Comparison of ENCODE assay signal across 16 mouse cellular contexts in genomic region chr3:138914626-138915288, GRCm38 (mm10).
A peak's percentile ranks its signal among the peaks of the same experiment; 100 is the strongest.
DNase-seq lines count a peak whose midpoint lies in the region; ATAC-seq lines count a peak whose summit lies in the region.
"Had no signal": no experiment of that assay in that cellular context is flagged by ENCODE, and none has a peak within 500 bp of the region (broad histone marks: within the 10 kb centered on the region; RNA-seq: fewer than 3 reads in every experiment).

No protein-coding gene starts in this region.

- no peaks in the 10 kb centered on the region for H3K4me1 ChIP-seq in kidney, embryonic 14.5 days (ENCODE audit: control insufficient read depth, insufficient read depth, low read length)
- peaks cover 6% of the 10 kb centered on the region; the same call in 1 of the 2 replicates for H3K4me1 ChIP-seq in embryonic facial prominence, embryonic 10.5 days
- H3K4me1 ChIP-seq in limb, embryonic 12.5 days (replicated peaks), result peaks cover 9% of the 10 kb centered on the region

- H3K9me3 ChIP-seq in kidney, embryonic 14.5 days (ENCODE audit: control insufficient read depth, low read length), result no peaks in the 10 kb centered on the region
- no peaks in the 10 kb centered on the region for H3K9me3 ChIP-seq in embryonic facial prominence, embryonic 10.5 days
- H3K9me3 ChIP-seq in limb, embryonic 12.5 days, result no peaks in the 10 kb centered on the region

- no peak overlapping the region for H3K27ac ChIP-seq in kidney, embryonic 14.5 days (ENCODE audit: low read depth, low read length)
- H3K27ac ChIP-seq in embryonic facial prominence, embryonic 10.5 days (replicated peaks), result no peak overlapping the region
- peak overlapping the region; percentile 50; the same call in 1 of the 2 replicates for H3K27ac ChIP-seq in limb, embryonic 12.5 days
- H3K27ac ChIP-seq: liver, embryonic 14.5 days had no signal

- H3K36me3 ChIP-seq in kidney, embryonic 14.5 days (ENCODE audit: control insufficient read depth, insufficient read depth, low read length), result no peaks in the 10 kb centered on the region
- no peaks in the 10 kb centered on the region for H3K36me3 ChIP-seq in embryonic facial prominence, embryonic 10.5 days (replicated peaks)
- H3K36me3 ChIP-seq in limb, embryonic 12.5 days, result no peaks in the 10 kb centered on the region

- no peak overlapping the region for H3K4me3 ChIP-seq in kidney, embryonic 14.5 days (ENCODE audit: low read length)
- no peak overlapping the region for H3K4me3 ChIP-seq in embryonic facial prominence, embryonic 10.5 days
- no peak overlapping the region for H3K4me3 ChIP-seq in limb, embryonic 12.5 days (replicated peaks)
- H3K4me3 ChIP-seq: erythroblast, embryonic 14.5 days had no signal

- ATAC-seq in frontal cortex, adult (ENCODE audit: low TSS enrichment), result peak; percentile 79
- ATAC-seq in kidney, embryonic 14.5 days (ENCODE audit: low FRiP score, low TSS enrichment), result no peak
- peak; percentile 58; the same call in 1 of the 2 replicates for ATAC-seq in limb, embryonic 12.5 days (ENCODE audit: insufficient number of reproducible peaks, insufficient read depth, low FRiP score, low TSS enrichment, low read depth)
- ATAC-seq: forebrain, embryonic 14.5 days; inflammation-experienced regulatory T-cells, adult 6 months; midbrain, embryonic 16.5 days had no signal

- H3K27me3 ChIP-seq in kidney, embryonic 14.5 days (ENCODE audit: control insufficient read depth, insufficient read depth, low read length), result no peaks in the 10 kb centered on the region
- H3K27me3 ChIP-seq in embryonic facial prominence, embryonic 10.5 days (replicated peaks; ENCODE audit: low read depth, poor library complexity, severe bottlenecking), result no peaks in the 10 kb centered on the region
- no peaks in the 10 kb centered on the region for H3K27me3 ChIP-seq in limb, embryonic 12.5 days

- H3K9ac ChIP-seq in kidney, embryonic 14.5 days (ENCODE audit: low read depth, low read length), result no peak overlapping the region
- no peak overlapping the region for H3K9ac ChIP-seq in limb, embryonic 12.5 days (replicated peaks)
- H3K9ac ChIP-seq: liver, embryonic 14.5 days had no signal

- DNase-seq in frontal cortex, postnatal 10 days (ENCODE audit: low spot score in 2 of 2), result no peak
- DNase-seq in kidney, postnatal 36 days, result peak; percentile 41 to 52
- DNase-seq in embryonic facial prominence, embryonic 10.5 days (ENCODE audit: low spot score), result peak; percentile 7
- DNase-seq in yolk sac, embryonic 10.5 days (ENCODE audit: low spot score), result no peak
- no peak for DNase-seq in natural killer cell, adult 2 months (ENCODE audit: low spot score in 2 of 2)
- DNase-seq: cerebellum, adult 11-12 months; cerebellum, postnatal 25 days; thymus, postnatal 14 days had no signal

- H3K4me2 ChIP-seq in kidney, embryonic 14.5 days (replicated peaks; ENCODE audit: low read depth, low read length), result no peak overlapping the region
- H3K4me2 ChIP-seq in limb, embryonic 12.5 days, result no peak overlapping the region

- WGBS in kidney, embryonic 14.5 days, result 53% methylated on average over 8 of the region's 8 CpGs
- 62% methylated on average over 8 of the region's 8 CpGs for WGBS in embryonic facial prominence, embryonic 10.5 days
- WGBS in limb, embryonic 12.5 days, result 44% methylated on average over 8 of the region's 8 CpGs

Comparison
In these comparisons a context has a peak if more than half of its experiments do, and no peak if none do; other contexts are left out.
1. DNase-seq: peak in kidney, postnatal 36 days (2 of 2) and embryonic facial prominence, embryonic 10.5 days (single experiment); none in frontal cortex, postnatal 10 days (0 of 2), yolk sac, embryonic 10.5 days (single experiment) and natural killer cell, adult 2 months (0 of 2).